Mouse (Mus musculus) bone marrow macrophage, adult 2 months (primary cell): ENCODE measurements at regions not wholly inside any gene's neighbourhood (a gene's known extent, or its start where the extent isn't known, plus 50 kb on each side); places are given as distances from the start of the nearest gene placed in this dataset.

Experiments
- CTCF ChIP-seq: IDR thresholded peaks from 2 replicates; pipeline ENCODE4 v1.5.1; 2012; ENCODE audit warnings: low read depth, mild to moderate bottlenecking, low read length, moderate library complexity
- POLR2A ChIP-seq: IDR thresholded peaks from 2 replicates; pipeline ENCODE4 v1.6.1; 2012; ENCODE audit warnings: mild to moderate bottlenecking, low read depth, low read length, borderline replicate concordance

DNA sequence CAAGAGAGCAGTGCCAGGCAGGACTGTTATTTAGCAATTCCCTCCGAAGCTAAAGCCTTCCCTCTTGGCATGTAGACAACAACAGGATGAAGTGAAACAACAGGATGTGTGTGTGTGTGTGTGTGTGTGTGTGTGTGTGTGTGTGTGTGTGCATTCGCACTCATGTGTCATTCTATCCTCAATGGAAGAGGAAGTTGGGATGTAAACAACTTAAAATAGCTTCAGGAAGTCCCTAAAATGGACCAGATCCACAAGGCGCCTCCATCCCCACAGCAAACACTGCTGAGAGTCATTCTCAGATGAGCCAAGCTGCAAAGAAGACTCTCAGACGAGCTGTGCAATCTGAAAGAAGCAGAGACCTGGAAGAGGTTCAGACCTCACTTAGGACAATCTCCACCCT, 114.4 kb upstream of the Dock1 start:
- TF ChIP-seq POLR2A (no peak), CTCF (no peak)
